Mouse (Mus musculus): ENCODE measurements around the gene Adamts17.

GRCm38 (mm10) chr7:66815526-66815925, 24.0 kb upstream of the Adamts17 start:
- TF ChIP-seq POLR2AphosphoS5 (IDR thresholded peaks at IDR 0.05; ENCODE audit: borderline replicate concordance, low read depth, low read length) (no peak), TCF12 (IDR thresholded peaks at IDR 0.05; ENCODE audit: low read depth, low read length) (no peak), MAZ (IDR thresholded peaks at IDR 0.05; ENCODE audit: low read depth, low read length) (no peak), USF1 (IDR thresholded peaks at IDR 0.05; ENCODE audit: low read depth, low read length) (no peak), GATA1 (IDR thresholded peaks at IDR 0.05; ENCODE audit: low read depth, low read length) (no peak), E2F4 (IDR thresholded peaks at IDR 0.05; ENCODE audit: borderline replicate concordance, low read depth, low read length) (no peak), HCFC1 (IDR thresholded peaks at IDR 0.05; ENCODE audit: low read depth, low read length) (no peak), JUND (IDR thresholded peaks at IDR 0.05; ENCODE audit: low read depth, low read length) (no peak), CTCF (IDR thresholded peaks at IDR 0.05 in 2 of 3, conservative IDR thresholded peaks at IDR 0.05 in 1 of 3; ENCODE audit: control insufficient read depth in 1 of 3, insufficient read depth in 1 of 3, low read depth in 2 of 3, low read length in 3 of 3, poor library complexity in 1 of 3, severe bottlenecking in 1 of 3) (no peak), SMC3 (IDR thresholded peaks at IDR 0.05; ENCODE audit: low read depth, low read length) (no peak), POLR2A (IDR thresholded peaks at IDR 0.05; ENCODE audit: control insufficient read depth in 1 of 2, insufficient read depth in 1 of 2, low read depth in 1 of 2, low read length in 2 of 2, poor library complexity in 1 of 2) (no peak), MAX (IDR thresholded peaks at IDR 0.05; ENCODE audit: low read length) (no peak), CHD2 (IDR thresholded peaks at IDR 0.05; ENCODE audit: low read length) (no peak), MEF2A (IDR thresholded peaks at IDR 0.05; ENCODE audit: extremely low read depth, insufficient replicate concordance, low read depth, low read length, poor library complexity, severe bottlenecking) (no peak)

Data from MEL (cell line).